Mouse (Mus musculus) C2C12 (cell line): ENCODE measurements around the gene Tenm2.

Experiments
- CEBPB ChIP-seq: IDR thresholded peaks from one replicate; pipeline ENCODE4 v1.6.1; 2011; ENCODE audit warnings: low read depth, mild to moderate bottlenecking, control low read depth, moderate library complexity
- CTCF ChIP-seq: IDR thresholded peaks from one replicate; pipeline ENCODE4 v1.5.1; 2011; ENCODE audit not compliant: control insufficient read depth, insufficient read depth, insufficient read length
- MAX ChIP-seq: IDR thresholded peaks from one replicate; pipeline ENCODE4 v1.6.1; 2011; ENCODE audit warnings: mild to moderate bottlenecking, control low read depth
- MYOD1 ChIP-seq: IDR thresholded peaks from one replicate; pipeline ENCODE4 v1.6.1; 2011; ENCODE audit warnings: low read depth; ENCODE audit not compliant: control insufficient read depth, insufficient read length
- USF1 ChIP-seq: IDR thresholded peaks from one replicate; pipeline ENCODE4 v1.6.1; 2011; ENCODE audit warnings: low read depth, mild to moderate bottlenecking, control low read depth, moderate library complexity

- TF ChIP-seq CTCF (no peak), MAX (no peak), CEBPB (no peak), USF1 (no peak), MYOD1 (no peak)
Measured at GRCm38 (mm10) chr11:36020009-36020408, 1215.8 kb downstream of the Tenm2 start.
